Mouse (Mus musculus) midbrain, embryonic 15.5 days (tissue): Measurements from ENCODE around the gene Muc5b. TPM values are rescaled to one million over a fixed set of nuclear protein-coding genes. Genes with fewer than 3 reads are reported as not detected.
"Not testable (repeated sequence)": the region's sequence is repeated elsewhere in the genome, so short reads cannot be mapped to it uniquely, and the experiment has no call there.

Source experiments
- ATAC-seq: fragments of 200-750 bp; cut with Nextera tagmentation; replicated peaks from 2 replicates; pipeline ENCODE4 v1.8.0; 2017; ENCODE audit warnings: moderate TSS enrichment
- H3K27ac ChIP-seq: fragments of 300-500 bp; sonication (generic); 2 replicates; pipeline ENCODE4 v1.5.1; 2015; ENCODE audit warnings: mild to moderate bottlenecking, inconsistent platforms
- H3K27me3 ChIP-seq: fragments of 300-500 bp; sonication (generic); replicated peaks from 2 replicates; pipeline ENCODE4 v1.6.1; 2015; ENCODE audit warnings: inconsistent platforms
- H3K36me3 ChIP-seq: fragments of 300-500 bp; sonication (generic); replicated peaks from 2 replicates; pipeline ENCODE4 v1.6.1; 2015; ENCODE audit warnings: inconsistent platforms
- H3K4me1 ChIP-seq: fragments of 300-500 bp; sonication (generic); 2 replicates; pipeline ENCODE4 v1.6.1; 2015; ENCODE audit warnings: inconsistent platforms
- H3K4me2 ChIP-seq: fragments of 300-500 bp; sonication (generic); 2 replicates; pipeline ENCODE4 v1.6.1; 2015; ENCODE audit warnings: inconsistent platforms, mild to moderate bottlenecking, moderate library complexity
- H3K4me3 ChIP-seq: fragments of 300-500 bp; sonication (generic); 2 replicates; pipeline ENCODE4 v1.5.1; 2015; ENCODE audit warnings: mild to moderate bottlenecking, inconsistent platforms
- H3K9ac ChIP-seq: fragments of 300-500 bp; sonication (generic); 2 replicates; pipeline ENCODE4 v1.6.1; 2015; ENCODE audit warnings: mild to moderate bottlenecking, inconsistent platforms
- H3K9me3 ChIP-seq: fragments of 300-500 bp; sonication (generic); 2 replicates; pipeline ENCODE4 v1.6.1; 2016; ENCODE audit warnings: inconsistent platforms
- whole genome bisulfite sequencing: fragments of 180-500 bp; shearing (Covaris S2); methylation state at CpG from one replicate; pipeline ENCODE4 v1.1.7; 2015; ENCODE audit warnings: mixed read lengths; 5-methylcytosine and 5-hydroxymethylcytosine counted together
- polyA plus RNA-seq: library from polyadenylated mRNA; unstranded; fragments of >200 nt; fragmentation: Nextera tagmentation; extraction: Ambion mirVana; gene quantifications from 2 replicates; pipeline ENCODE4 v1.2.1, GENCODE M21; 2015

Gene Muc5b
- 0.03 and 0.04 TPM in 2 replicates for polyA plus RNA-seq

DNA sequence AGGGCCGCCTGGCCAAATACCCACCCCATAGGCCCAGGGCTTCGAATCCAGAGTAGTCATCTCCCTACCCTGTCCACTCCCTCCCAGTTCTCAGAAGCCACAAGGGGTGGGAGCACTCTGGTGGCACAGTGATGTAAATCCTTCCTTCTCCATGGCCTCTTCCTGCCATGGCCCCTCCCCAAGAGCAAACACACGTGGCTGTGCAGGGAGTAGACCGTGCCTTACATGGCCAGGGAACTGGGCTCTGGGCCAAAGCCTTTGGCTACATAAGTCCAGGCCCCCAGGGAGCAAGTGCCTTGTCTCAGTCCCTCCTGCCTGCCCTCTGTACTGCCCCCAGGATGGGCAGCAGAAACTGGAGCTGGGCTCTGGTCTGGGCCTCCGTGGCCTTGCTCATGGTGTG lies at the start of gene Muc5b:
Muc5b (plus strand) TSS at position 292 of the 400 bp plus-strand sequence.
- H3K27ac ChIP-seq, result no peak within 1 kb of the TSS
- ATAC-seq, result no peak
- H3K4me1 ChIP-seq, result no peaks in the 10 kb centered on the region
- H3K9ac ChIP-seq, result no peak within 1 kb of the TSS
- WGBS, result 67% methylated on average over 5 of the region's 5 CpGs
- no peaks in the 10 kb centered on the region for H3K9me3 ChIP-seq
- H3K27me3 ChIP-seq, result no peaks in the 10 kb centered on the region
- H3K36me3 ChIP-seq, result no peaks in the 10 kb centered on the region
- no peak within 1 kb of the TSS for H3K4me3 ChIP-seq
- no peak within 1 kb of the TSS for H3K4me2 ChIP-seq

DNA sequence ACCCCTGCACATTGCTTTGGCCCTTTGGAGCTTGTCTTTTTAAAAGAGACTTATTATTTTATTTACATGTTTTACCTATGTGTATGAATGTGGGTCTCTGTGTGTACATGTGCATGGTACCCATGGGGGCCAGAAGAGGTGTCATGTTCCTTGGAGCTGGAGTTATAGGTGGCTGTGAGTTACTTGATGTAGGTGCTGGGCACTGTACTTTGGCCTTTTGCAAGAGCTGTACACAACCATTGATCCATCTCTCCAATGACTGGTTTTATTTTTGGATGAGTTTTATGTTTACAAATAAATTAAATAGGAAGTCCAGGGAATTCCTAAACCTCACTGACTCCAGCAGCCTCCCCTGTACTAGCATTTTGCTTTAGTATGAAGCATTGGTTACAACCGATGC lies 44.6 kb upstream of the Muc5b start:
- H3K4me3 ChIP-seq, result no peak overlapping the region
- no peak overlapping the region for H3K9ac ChIP-seq
- H3K27me3 ChIP-seq, result no peaks in the 10 kb centered on the region
- H3K9me3 ChIP-seq, result no peaks in the 10 kb centered on the region
- H3K27ac ChIP-seq, result no peak overlapping the region
- no peaks in the 10 kb centered on the region for H3K36me3 ChIP-seq
- ATAC-seq, result no peak
- whole genome bisulfite sequencing, result 97% methylated on average over 1 of the region's 1 CpGs
- H3K4me2 ChIP-seq, result no peak overlapping the region
- H3K4me1 ChIP-seq, result no peaks in the 10 kb centered on the region

DNA sequence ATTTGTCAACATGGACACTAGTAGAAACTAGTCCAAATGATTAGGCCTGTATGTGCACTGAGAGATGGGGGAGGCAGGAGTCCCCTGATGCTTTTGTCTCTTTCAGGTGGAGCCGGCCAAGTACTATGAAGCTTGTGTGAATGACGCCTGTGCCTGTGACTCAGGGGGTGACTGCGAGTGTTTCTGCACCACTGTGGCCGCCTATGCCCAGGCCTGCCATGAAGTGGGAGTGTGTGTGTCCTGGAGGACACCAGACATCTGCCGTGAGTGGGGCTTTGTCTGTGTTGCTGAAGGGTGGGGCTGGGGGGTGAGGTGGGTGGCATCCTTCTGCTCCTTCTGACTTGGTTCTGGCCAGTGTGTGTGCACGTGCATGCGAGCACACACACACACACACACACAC lies 35.7 kb upstream of the Muc5b start:
- ATAC-seq, result no peak
- H3K27me3 ChIP-seq, result no peaks in the 10 kb centered on the region
- no peaks in the 10 kb centered on the region for H3K9me3 ChIP-seq
- H3K4me2 ChIP-seq, result no peak overlapping the region
- no peaks in the 10 kb centered on the region for H3K4me1 ChIP-seq
- WGBS, result 85% methylated on average over 7 of the region's 7 CpGs
- H3K36me3 ChIP-seq, result no peaks in the 10 kb centered on the region
- H3K27ac ChIP-seq, result no peak overlapping the region
- no peak overlapping the region for H3K4me3 ChIP-seq
- no peak overlapping the region for H3K9ac ChIP-seq

DNA sequence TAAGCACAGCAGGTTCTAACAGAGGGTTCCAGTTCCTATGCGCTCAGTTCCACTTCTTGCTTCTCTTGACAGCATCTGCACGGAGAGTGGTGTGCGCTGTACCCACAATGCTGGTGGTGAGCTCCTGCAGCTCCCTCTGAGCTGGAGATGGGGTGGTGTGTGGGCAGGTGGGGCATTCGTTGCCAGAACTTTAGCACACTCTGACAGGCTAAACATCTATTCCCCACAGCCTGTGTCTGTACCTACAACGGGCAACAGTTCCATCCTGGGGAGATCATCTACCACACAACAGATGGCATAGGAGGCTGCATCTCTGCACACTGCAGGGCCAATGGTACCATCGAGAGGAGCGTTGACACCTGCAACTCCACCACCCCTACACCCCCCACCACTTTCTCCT lies 33.5 kb upstream of the Muc5b start:
- no peak overlapping the region for H3K9ac ChIP-seq
- no peak overlapping the region for H3K4me2 ChIP-seq
- H3K27me3 ChIP-seq, result no peaks in the 10 kb centered on the region
- no peaks in the 10 kb centered on the region for H3K4me1 ChIP-seq
- no peak overlapping the region for H3K27ac ChIP-seq
- H3K36me3 ChIP-seq, result no peaks in the 10 kb centered on the region
- ATAC-seq, result no peak
- H3K4me3 ChIP-seq, result no peak overlapping the region
- WGBS, result 90% methylated on average over 7 of the region's 7 CpGs
- no peaks in the 10 kb centered on the region for H3K9me3 ChIP-seq

DNA sequence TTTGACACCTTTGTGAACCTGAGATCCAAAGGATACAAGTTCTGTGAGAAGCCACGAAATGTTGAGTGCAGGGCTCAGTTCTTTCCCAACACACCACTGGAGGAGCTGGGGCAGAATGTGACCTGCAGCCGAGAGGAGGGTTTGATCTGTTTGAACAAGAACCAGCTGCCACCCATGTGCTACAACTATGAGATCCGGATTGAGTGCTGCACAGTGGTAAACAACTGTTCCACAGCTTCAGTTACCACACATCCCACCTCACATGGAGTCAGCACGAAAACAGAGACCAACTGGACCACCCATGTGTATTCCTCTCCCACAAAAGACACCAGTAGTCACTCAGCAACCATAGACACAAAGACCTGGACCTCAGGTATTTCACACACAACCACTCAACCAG lies 31.0 kb upstream of the Muc5b start:
- not testable (repeated sequence) for ATAC-seq, H3K4me2 ChIP-seq, H3K4me1 ChIP-seq, H3K36me3 ChIP-seq, H3K9ac ChIP-seq, H3K27ac ChIP-seq, H3K4me3 ChIP-seq, H3K27me3 ChIP-seq, H3K9me3 ChIP-seq
- no CpG with 5 or more reads among the region's 4 CpGs for WGBS

DNA sequence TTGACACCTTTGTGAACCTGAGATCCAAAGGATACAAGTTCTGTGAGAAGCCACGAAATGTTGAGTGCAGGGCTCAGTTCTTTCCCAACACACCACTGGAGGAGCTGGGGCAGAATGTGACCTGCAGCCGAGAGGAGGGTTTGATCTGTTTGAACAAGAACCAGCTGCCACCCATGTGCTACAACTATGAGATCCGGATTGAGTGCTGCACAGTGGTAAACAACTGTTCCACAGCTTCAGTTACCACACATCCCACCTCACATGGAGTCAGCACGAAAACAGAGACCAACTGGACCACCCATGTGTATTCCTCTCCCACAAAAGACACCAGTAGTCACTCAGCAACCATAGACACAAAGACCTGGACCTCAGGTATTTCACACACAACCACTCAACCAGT lies 28.9 kb upstream of the Muc5b start:
- H3K4me2 ChIP-seq, ATAC-seq, H3K4me3 ChIP-seq, H3K27me3 ChIP-seq, H3K4me1 ChIP-seq, H3K9me3 ChIP-seq, H3K27ac ChIP-seq, H3K9ac ChIP-seq, H3K36me3 ChIP-seq: not testable (repeated sequence)
- WGBS, result no CpG with 5 or more reads among the region's 4 CpGs

DNA sequence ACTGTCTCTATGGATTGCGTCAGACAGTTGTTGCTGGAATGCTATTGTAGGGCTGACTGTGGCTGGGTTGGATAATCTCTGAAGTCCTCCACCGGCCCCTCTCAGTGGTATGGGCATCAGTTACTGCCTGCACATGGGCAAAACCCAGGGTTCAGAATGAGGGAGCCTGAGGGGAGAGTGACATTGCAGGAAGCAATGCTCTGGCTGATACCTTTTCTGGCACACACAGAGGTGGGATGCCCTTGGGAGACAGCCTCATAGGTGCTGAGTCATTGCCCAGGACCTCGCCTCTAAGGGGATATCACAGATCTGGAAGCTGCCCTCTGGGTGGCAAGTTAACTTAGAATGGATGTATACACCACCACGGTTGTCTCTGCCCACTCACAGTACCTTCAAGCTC lies 25.5 kb upstream of the Muc5b start:
- 81% methylated on average over 4 of the region's 4 CpGs for WGBS
- Histone ChIP-seq H3K27ac (no peak overlapping the region), H3K9me3 (no peaks in the 10 kb centered on the region), H3K27me3 (no peaks in the 10 kb centered on the region), H3K9ac (no peak overlapping the region), H3K4me1 (no peaks in the 10 kb centered on the region), H3K4me3 (no peak overlapping the region), H3K36me3 (no peaks in the 10 kb centered on the region), H3K4me2 (no peak overlapping the region)
- ATAC-seq, result no peak

DNA sequence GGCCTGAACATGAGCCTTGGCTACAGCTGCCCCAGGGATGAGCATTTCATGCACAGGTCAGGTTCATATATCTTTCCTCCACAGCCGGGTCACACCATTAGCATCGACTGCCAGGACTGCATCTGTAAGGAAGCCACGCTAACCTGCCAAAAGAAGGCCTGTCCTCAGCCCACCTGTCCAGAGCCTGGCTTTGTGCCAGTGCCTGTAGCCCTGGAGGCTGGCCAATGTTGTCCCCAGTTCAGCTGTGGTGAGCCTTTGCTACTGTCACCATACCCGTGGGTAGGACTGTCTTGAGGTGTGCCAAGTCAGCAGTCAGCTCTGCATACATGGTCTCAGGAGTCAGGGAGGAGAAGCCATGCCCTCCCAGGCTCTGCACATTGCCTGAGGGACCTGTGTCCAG lies 23.5 kb upstream of the Muc5b start:
- no peaks in the 10 kb centered on the region for H3K4me1 ChIP-seq
- H3K9me3 ChIP-seq, result no peaks in the 10 kb centered on the region
- no peak overlapping the region for H3K4me2 ChIP-seq
- H3K9ac ChIP-seq, result no peak overlapping the region
- no peak for ATAC-seq
- H3K36me3 ChIP-seq, result no peaks in the 10 kb centered on the region
- H3K27ac ChIP-seq, result no peak overlapping the region
- 81% methylated on average over 4 of the region's 4 CpGs for WGBS
- H3K27me3 ChIP-seq, result no peaks in the 10 kb centered on the region
- no peak overlapping the region for H3K4me3 ChIP-seq

DNA sequence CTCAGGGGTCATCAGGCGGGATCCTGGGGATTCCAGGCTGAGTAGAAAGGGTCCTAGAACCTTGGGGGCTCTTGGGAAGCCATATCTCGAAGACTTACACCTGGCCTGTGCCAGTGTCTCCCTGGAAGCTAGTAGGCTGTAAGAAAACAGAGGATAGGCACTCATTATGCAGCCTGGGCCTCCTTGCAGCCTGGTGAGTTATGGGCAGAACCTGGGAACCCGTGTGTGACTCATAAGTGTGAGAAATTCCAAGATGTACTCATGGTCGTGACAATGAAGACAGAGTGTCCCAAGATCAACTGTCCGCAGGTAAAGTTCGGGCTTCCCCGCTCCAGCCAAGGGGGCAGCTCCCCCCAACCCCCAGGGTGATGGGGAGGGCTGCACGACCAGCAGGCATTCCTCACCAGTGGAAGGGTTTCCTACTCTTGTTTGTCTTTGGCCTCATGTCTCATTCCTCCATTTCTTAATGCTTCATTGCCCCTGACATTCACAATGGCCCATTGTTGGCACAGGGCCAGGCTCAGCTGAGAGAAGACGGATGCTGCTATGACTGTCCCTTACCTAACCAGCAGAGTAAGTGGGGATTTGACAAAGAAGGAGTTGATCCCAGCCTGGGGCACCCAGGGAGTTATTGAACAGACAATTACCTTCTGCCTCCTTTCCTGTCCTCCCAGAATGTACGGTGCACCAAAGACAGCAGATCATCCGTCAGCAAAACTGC lies 21.4 kb upstream of the Muc5b start:
- no peaks in the 10 kb centered on the region for H3K27me3 ChIP-seq
- no peak overlapping the region for H3K4me2 ChIP-seq
- H3K4me3 ChIP-seq, result no peak overlapping the region
- no peak for ATAC-seq
- H3K9ac ChIP-seq, result no peak overlapping the region
- no peaks in the 10 kb centered on the region for H3K4me1 ChIP-seq
- H3K9me3 ChIP-seq, result no peaks in the 10 kb centered on the region
- 61% methylated on average over 11 of the region's 11 CpGs for WGBS
- H3K27ac ChIP-seq, result no peak overlapping the region
- no peaks in the 10 kb centered on the region for H3K36me3 ChIP-seq

DNA sequence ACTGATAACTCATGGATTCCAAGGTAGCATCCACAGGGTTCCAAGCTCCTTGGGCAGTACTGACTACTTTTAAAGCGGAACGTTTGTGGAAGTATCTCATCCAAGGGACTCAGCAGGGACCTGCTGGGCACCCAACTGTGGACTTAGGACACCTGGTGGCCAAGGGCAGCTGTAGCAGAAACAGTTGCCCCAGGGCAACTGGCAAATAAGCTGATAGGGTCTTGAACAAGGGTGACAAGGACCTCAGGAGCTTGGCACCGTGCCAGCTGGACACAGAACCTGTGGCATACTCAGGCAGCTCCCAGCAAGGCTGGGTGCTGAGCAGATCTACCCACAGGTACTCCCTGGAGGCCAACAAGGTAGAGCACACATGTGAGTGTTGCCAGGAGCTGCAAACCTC lies 20.6 kb upstream of the Muc5b start:
- H3K27me3 ChIP-seq, result no peaks in the 10 kb centered on the region
- H3K4me2 ChIP-seq, result no peak overlapping the region
- no peaks in the 10 kb centered on the region for H3K36me3 ChIP-seq
- H3K4me3 ChIP-seq, result no peak overlapping the region
- no peak overlapping the region for H3K27ac ChIP-seq
- H3K4me1 ChIP-seq, result no peaks in the 10 kb centered on the region
- WGBS, result 84% methylated on average over 3 of the region's 3 CpGs
- H3K9ac ChIP-seq, result no peak overlapping the region
- H3K9me3 ChIP-seq, result no peaks in the 10 kb centered on the region
- no peak for ATAC-seq

DNA sequence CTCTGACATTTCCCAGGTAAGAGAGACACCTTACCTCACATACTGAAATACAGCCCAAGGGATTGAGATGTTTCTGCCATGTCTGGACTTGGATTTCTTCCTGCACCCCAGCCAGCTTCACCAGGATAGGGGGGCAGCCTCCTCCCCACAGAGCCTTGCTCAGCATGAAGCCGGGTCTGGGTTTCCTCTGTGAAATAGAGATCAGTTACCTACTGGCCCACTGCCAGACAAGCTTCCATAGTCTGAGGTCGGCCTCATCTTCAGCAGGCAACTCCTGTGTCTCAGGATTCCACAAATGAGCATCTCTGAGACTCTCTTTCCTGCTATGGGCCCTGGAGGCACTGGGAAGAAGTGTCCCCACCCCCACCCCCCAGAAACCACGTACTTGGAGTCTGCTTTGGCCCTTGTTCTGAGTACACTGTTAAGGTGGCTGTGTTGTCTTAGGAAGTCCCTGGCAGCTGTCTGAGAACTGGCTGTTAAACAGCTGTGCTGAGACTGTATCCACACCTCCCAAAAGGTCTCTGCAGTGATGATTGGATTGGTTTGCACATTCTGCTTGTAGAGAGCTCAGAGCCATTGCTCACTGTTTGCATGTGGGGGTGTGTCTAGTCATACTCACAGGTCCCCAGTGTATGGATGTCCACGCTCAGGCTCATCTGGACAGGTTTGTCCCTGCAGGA lies 16.1 kb upstream of the Muc5b start:
- Histone ChIP-seq H3K9me3 (no peaks in the 10 kb centered on the region), H3K4me3 (no peak overlapping the region), H3K4me2 (no peak overlapping the region), H3K36me3 (no peaks in the 10 kb centered on the region), H3K9ac (no peak overlapping the region), H3K27me3 (no peaks in the 10 kb centered on the region), H3K4me1 (no peaks in the 10 kb centered on the region), H3K27ac (no peak overlapping the region)
- ATAC-seq, result no peak
- WGBS, result 52% methylated on average over 4 of the region's 4 CpGs

DNA sequence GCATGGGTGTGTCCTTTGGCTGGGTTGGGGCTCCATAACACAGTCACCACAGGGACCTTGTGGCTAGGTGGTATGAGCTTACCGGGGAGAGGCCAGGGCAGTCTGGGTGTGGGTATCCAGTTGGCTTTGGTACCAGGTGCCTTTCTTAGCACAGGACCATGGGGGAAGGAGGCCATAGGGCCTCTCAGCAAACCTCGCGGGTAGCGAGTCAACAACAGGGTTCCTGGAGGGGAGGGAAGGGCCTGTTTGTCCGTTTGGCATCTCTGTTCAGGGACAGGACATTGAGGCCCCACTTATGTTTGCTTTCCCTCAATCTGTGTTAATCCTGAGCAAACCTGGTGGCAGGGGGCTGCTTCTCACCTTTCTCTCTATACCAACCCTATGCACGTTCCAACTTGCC lies 15.2 kb upstream of the Muc5b start:
- 86% methylated on average over 6 of the region's 6 CpGs for WGBS
- H3K4me2 ChIP-seq, result no peak overlapping the region
- no peak for ATAC-seq

DNA sequence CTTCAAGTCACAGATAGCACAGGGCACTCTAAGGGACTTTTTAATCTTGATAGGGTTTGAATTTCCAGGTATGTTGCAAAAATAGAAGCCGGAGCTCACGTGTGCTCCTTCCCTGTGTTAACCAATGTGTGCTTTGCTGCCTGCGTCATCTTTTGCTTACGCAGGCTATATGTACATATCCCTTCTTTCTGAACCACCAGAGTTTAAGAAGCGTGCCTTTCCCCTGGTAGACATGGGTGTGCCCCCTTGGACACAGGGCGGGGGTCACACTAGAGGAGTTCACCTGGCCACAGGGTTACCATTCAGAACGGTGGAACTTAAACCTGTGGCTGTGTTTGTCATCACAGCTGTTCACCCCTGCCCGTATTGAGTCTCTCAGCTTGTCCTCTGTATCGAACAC lies 14.5 kb upstream of the Muc5b start:
- Histone ChIP-seq H3K27ac (no peak overlapping the region), H3K27me3 (no peaks in the 10 kb centered on the region)
- WGBS, result 90% methylated on average over 9 of the region's 9 CpGs

More for the DNA sequence above, 15.2 kb upstream of the Muc5b start:
- H3K27ac ChIP-seq, result no peak overlapping the region
- H3K27me3 ChIP-seq, result no peaks in the 10 kb centered on the region
- H3K9ac ChIP-seq, result no peak overlapping the region
- H3K36me3 ChIP-seq, result no peaks in the 10 kb centered on the region
- H3K9me3 ChIP-seq, result no peaks in the 10 kb centered on the region
- no peak overlapping the region for H3K4me3 ChIP-seq
- H3K4me1 ChIP-seq, result no peaks in the 10 kb centered on the region

More for the DNA sequence above, 14.5 kb upstream of the Muc5b start:
- ATAC-seq, result no peak
- Histone ChIP-seq H3K9ac (no peak overlapping the region), H3K4me1 (no peaks in the 10 kb centered on the region), H3K9me3 (no peaks in the 10 kb centered on the region), H3K4me2 (no peak overlapping the region), H3K4me3 (no peak overlapping the region), H3K36me3 (no peaks in the 10 kb centered on the region)
